ENCODE assay signal across 10 mouse cellular contexts in genomic region chr15:36399355-36400012, GRCm38 (mm10).
A peak's percentile ranks its signal among the peaks of the same experiment; 100 is the strongest.
DNase-seq lines count a peak whose midpoint lies in the region; ATAC-seq and TF ChIP-seq lines count a peak whose summit lies in the region.
"Had no signal": no experiment of that assay in that cellular context is flagged by ENCODE, and none has a peak within 500 bp of the region (broad histone marks: within the 10 kb centered on the region; RNA-seq: fewer than 3 reads in every experiment).

No protein-coding gene starts in this region.

- WGBS in heart, embryonic 12.5 days, result 27% methylated on average over 7 of the region's 7 CpGs
- WGBS in liver, embryonic 14.5 days (ENCODE audit: insufficient replicate concordance), result 56% methylated on average over 7 of the region's 7 CpGs

- ATAC-seq in heart, embryonic 12.5 days (ENCODE audit: insufficient number of reproducible peaks, low FRiP score), result no peak
- peak; percentile 28; the same call in 1 of the 2 replicates for ATAC-seq in liver, embryonic 14.5 days (ENCODE audit: insufficient read depth)
- no peak for ATAC-seq in inflammation-experienced regulatory T-cells, adult 6 months

- H3K36me3 ChIP-seq in MEL (ENCODE audit: control insufficient read depth in 1 of 2, insufficient read depth in 2 of 2, low read length in 2 of 2), result no peaks in the 10 kb centered on the region
- no peaks in the 10 kb centered on the region for H3K36me3 ChIP-seq in heart, embryonic 12.5 days
- H3K36me3 ChIP-seq in liver, embryonic 14.5 days (replicated peaks; ENCODE audit: control insufficient read depth, insufficient read depth, low read depth), result no peaks in the 10 kb centered on the region

- H3K27me3 ChIP-seq in MEL (ENCODE audit: control insufficient read depth in 1 of 2, insufficient read depth in 2 of 2, low read length in 2 of 2), result peaks cover 8 to 16% of the 10 kb centered on the region in 2 experiments
- no peaks in the 10 kb centered on the region for H3K27me3 ChIP-seq in heart, embryonic 12.5 days (replicated peaks)
- no peaks in the 10 kb centered on the region for H3K27me3 ChIP-seq in liver, embryonic 14.5 days (ENCODE audit: control insufficient read depth, insufficient read depth, low read length)

- no peak overlapping the region for H3K4me3 ChIP-seq in gastrocnemius, adult 2 months
- H3K4me3 ChIP-seq in MEL (ENCODE audit: control insufficient read depth in 1 of 2, insufficient read depth in 1 of 2, low read depth in 2 of 2, low read length in 2 of 2), result no peak overlapping the region
- no peak overlapping the region for H3K4me3 ChIP-seq in heart, embryonic 12.5 days
- H3K4me3 ChIP-seq in liver, embryonic 14.5 days (ENCODE audit: insufficient read depth in 1 of 2, low read depth in 2 of 2, low read length in 2 of 2), result no peak overlapping the region
- H3K4me3 ChIP-seq: erythroblast, embryonic 14.5 days had no signal

- H3K9ac ChIP-seq in MEL (ENCODE audit: control insufficient read depth, low read depth, low read length, poor library complexity, severe bottlenecking), result no peak overlapping the region
- 0 out of 2 replicates have a peak overlapping the region, but pooled peaks have one; percentile 26 for H3K9ac ChIP-seq in heart, embryonic 12.5 days
- H3K9ac ChIP-seq in liver, embryonic 14.5 days (replicated peaks), result no peak overlapping the region

- TF ChIP-seq RAD21 in MEL (IDR thresholded peaks at IDR 0.05; ENCODE audit: low read depth, low read length), result no peak

- no peak for TF ChIP-seq CTCF in gastrocnemius, adult 2 months (IDR thresholded peaks at IDR 0.05)
- TF ChIP-seq CTCF in MEL (IDR thresholded peaks at IDR 0.05 in 2 of 3, conservative IDR thresholded peaks at IDR 0.05 in 1 of 3; ENCODE audit: control insufficient read depth in 1 of 3, insufficient read depth in 1 of 3, low read depth in 2 of 3, low read length in 3 of 3, poor library complexity in 1 of 3, severe bottlenecking in 1 of 3), result no peak
- no peak for TF ChIP-seq CTCF in liver, embryonic 14.5 days (IDR thresholded peaks at IDR 0.05; ENCODE audit: low read depth)

- peak; percentile 15 for DNase-seq in gastrocnemius, postnatal 10 days
- no peak for DNase-seq in gastrocnemius, adult 2 months
- DNase-seq in MEL (ENCODE audit: low read depth, low spot score), result peak; percentile 48
- no peak for DNase-seq in liver, embryonic 14.5 days (ENCODE audit: low read depth in 3 of 3, low spot score in 3 of 3)
- no peak for DNase-seq in cerebellum, adult 9-11 months
- no peak for DNase-seq in layer of hippocampus, adult 18-20 months (ENCODE audit: low spot score in 2 of 2)
- DNase-seq: right cerebral cortex, postnatal 4 days had no signal

- H3K9me3 ChIP-seq in MEL (replicated peaks; ENCODE audit: insufficient read depth, low read length), result no peaks in the 10 kb centered on the region
- H3K9me3 ChIP-seq in heart, embryonic 12.5 days (replicated peaks), result 0 out of 2 replicates have a peak, but pooled peaks cover under 1% of the 10 kb centered on the region
- H3K9me3 ChIP-seq in liver, embryonic 14.5 days (ENCODE audit: control insufficient read depth, low read length), result no peaks in the 10 kb centered on the region

- TF ChIP-seq EP300 in MEL (IDR thresholded peaks at IDR 0.05; ENCODE audit: low read depth in 1 of 2, low read length in 2 of 2), result peak in 1 of 2 experiments; percentile 44; a peak in 3 of 4 replicates
- no peak for TF ChIP-seq EP300 in liver, embryonic 14.5 days (IDR thresholded peaks at IDR 0.05; ENCODE audit: low read depth)

- H3K79me2 ChIP-seq in MEL (ENCODE audit: control insufficient read depth, insufficient read depth, low read length, poor library complexity), result no peaks in the 10 kb centered on the region

- no peak overlapping the region for H3K27ac ChIP-seq in gastrocnemius, adult 2 months
- H3K27ac ChIP-seq in MEL (ENCODE audit: control insufficient read depth, low read depth, low read length), result no peak overlapping the region
- peak overlapping the region; percentile 64 for H3K27ac ChIP-seq in heart, embryonic 12.5 days (ENCODE audit: poor library complexity, severe bottlenecking)
- H3K27ac ChIP-seq in liver, embryonic 14.5 days, result no peak overlapping the region

- no peak for TF ChIP-seq POLR2A in MEL (IDR thresholded peaks at IDR 0.05; ENCODE audit: control insufficient read depth in 1 of 2, insufficient read depth in 1 of 2, low read depth in 1 of 2, low read length in 2 of 2, poor library complexity in 1 of 2)

- 0 out of 4 replicates have a peak, but pooled peaks cover 0 to 7% of the 10 kb centered on the region in 2 experiments for H3K4me1 ChIP-seq in MEL (ENCODE audit: control insufficient read depth in 1 of 2, insufficient read depth in 2 of 2, low read length in 2 of 2)
- peaks cover 9% of the 10 kb centered on the region for H3K4me1 ChIP-seq in heart, embryonic 12.5 days (replicated peaks)
- 0 out of 4 replicates have a peak, but pooled peaks cover 0 to 2% of the 10 kb centered on the region in 2 experiments for H3K4me1 ChIP-seq in liver, embryonic 14.5 days (replicated peaks; ENCODE audit: control insufficient read depth in 2 of 2, insufficient read depth in 2 of 2, low read length in 1 of 2)

- peak overlapping the region; percentile 38 for H3K4me2 ChIP-seq in heart, embryonic 12.5 days
- no peak overlapping the region for H3K4me2 ChIP-seq in liver, embryonic 14.5 days (ENCODE audit: low read depth)

- intact Hi-C loops in gastrocnemius, adult 2 months (cut with DNase I), result no loop called here

TF ChIP-seq in MEL, 35 proteins besides CTCF, POLR2A, EP300 and RAD21:
- TF ChIP-seq GATA1 (IDR thresholded peaks at IDR 0.05; ENCODE audit: low read depth, low read length) (0 out of 2 replicates have a peak, but pooled peaks have one; percentile 11), POLR2AphosphoS5 (IDR thresholded peaks at IDR 0.05; ENCODE audit: borderline replicate concordance, low read depth, low read length) (no peak)

Comparison
In these comparisons a context has a peak if more than half of its experiments do, and no peak if none do; other contexts are left out.
1. DNase-seq: peak in gastrocnemius, postnatal 10 days (single experiment) and MEL (single experiment); none in gastrocnemius, adult 2 months (single experiment), liver, embryonic 14.5 days (0 of 3), cerebellum, adult 9-11 months (single experiment) and layer of hippocampus, adult 18-20 months (0 of 2).